Mouse (Mus musculus) cortical plate, adult 2 months (tissue): ENCODE measurements around the gene Arid2. TPM values are rescaled to one million over a fixed set of nuclear protein-coding genes. Genes with fewer than 3 reads are reported as not detected.

Source experiments
- H3K27ac ChIP-seq: fragments of 200-500 bp; 2 replicates; pipeline ENCODE4 v1.5.1; 2012; ENCODE audit warnings: low read length, control low read depth, inconsistent platforms; ENCODE audit not compliant: insufficient read depth
- H3K4me1 ChIP-seq: fragments of 200-500 bp; 2 replicates; pipeline ENCODE4 v1.6.1; 2011; ENCODE audit warnings: low read length; ENCODE audit not compliant: control insufficient read depth, insufficient read depth
- H3K4me3 ChIP-seq: fragments of 200-500 bp; 2 replicates; pipeline ENCODE4 v1.5.1; 2011; ENCODE audit warnings: mild to moderate bottlenecking, low read length, control low read depth; ENCODE audit not compliant: insufficient read depth
- CTCF ChIP-seq: fragments of 200-500 bp; IDR thresholded peaks from 2 replicates; pipeline ENCODE4 v1.5.1; 2011; ENCODE audit warnings: mild to moderate bottlenecking, control low read depth, low read length; ENCODE audit not compliant: insufficient read depth; ENCODE audit errors: extremely low read depth
- POLR2A ChIP-seq: fragments of 200-500 bp; IDR thresholded peaks from 2 replicates; pipeline ENCODE4 v1.6.1; 2011; ENCODE audit warnings: mild to moderate bottlenecking, low read length, control low read depth; ENCODE audit not compliant: insufficient read depth; ENCODE audit errors: extremely low read depth
- polyA plus RNA-seq: library from polyadenylated mRNA; depleted of rRNA; stranded (reverse); fragments of >200 nt; gene quantifications from 2 replicates; pipeline ENCODE4 v1.2.3, GENCODE M21; 2012

Arid2 gene
- polyA plus RNA-seq, 1 experiment: 13.3 TPM

DNA sequence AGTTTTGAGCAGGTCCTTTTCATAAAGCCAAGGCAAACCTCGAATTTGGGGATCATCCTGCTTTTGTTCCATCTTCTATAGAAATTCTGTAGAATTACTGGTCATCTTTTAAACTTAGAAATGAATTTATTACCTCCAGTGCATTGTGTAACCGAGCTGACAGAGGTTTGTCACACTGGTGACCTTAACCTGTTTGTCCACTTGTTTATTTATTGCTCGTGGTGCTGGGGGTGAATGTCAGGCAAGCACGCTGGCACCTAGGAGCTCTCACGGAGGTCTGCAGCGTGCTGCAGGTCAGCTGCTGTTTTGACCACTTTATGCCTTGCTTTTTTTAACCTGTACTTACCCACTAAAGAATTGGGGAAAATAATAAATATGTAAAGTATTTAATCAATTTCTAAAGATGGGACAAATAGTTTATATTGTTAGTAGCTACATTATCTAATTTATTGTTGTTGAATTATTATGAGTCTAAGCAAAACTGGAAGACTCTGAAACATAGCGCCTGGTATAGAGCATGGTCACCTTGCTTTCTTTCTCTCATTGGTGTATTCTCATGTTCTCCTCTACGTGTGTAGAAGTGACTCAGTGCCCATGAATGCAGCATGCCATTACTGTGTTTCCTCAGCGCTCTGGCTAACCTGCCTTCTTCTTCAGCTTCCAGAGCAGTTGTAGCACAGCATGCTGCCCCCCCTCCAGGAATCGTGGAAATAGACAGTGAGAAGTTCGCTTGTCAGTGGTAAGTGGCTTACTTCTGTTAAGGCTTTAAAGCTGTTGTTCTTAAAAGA lies 79.1 kb downstream of the Arid2 start:
- TF ChIP-seq CTCF (no peak), POLR2A (no peak)
- no peak overlapping the region for H3K27ac ChIP-seq
- no peak overlapping the region for H3K4me3 ChIP-seq

DNA sequence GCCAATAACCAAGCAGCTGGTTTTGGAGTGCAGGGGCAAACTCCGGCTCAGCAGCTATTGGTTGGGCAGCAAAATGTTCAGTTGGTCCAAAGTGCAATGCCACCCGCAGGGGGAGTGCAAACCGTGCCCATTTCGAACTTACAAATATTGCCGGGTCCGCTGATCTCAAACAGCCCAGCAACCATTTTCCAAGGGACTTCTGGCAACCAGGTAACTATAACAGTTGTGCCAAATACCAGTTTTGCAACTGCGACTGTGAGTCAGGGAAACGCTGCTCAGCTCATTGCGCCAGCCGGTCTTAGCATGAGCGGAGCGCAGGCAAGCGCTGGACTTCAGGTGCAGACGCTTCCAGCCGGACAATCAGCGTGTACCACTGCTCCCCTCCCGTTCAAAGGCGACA lies 84.0 kb downstream of the Arid2 start:
- TF ChIP-seq POLR2A: no peak
- TF ChIP-seq CTCF: no peak
- Histone ChIP-seq H3K4me3 (no peak overlapping the region), H3K4me1 (no peaks in the 10 kb centered on the region), H3K27ac (no peak overlapping the region)

More for the DNA sequence above, 79.1 kb downstream of the Arid2 start:
- H3K4me1 ChIP-seq: no peaks in the 10 kb centered on the region

DNA sequence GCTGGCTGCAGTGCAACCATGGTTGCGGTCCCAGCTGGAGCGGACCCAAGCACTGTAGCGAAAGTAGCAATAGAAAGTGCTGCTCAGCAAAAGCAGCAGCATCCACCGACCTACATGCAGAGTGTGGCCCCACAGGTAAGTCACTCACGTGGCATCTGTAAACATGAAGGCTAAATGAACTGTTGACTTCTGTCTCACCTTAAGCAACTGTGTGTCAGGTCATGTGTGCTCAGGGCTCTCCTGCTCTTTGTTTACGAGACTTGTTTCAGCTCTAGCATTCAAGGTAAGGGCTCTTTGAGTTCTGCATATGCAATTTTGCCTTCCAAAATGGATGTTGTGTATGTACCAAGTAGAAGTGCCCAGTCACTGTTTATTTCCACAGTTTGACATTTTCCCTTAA lies 85.3 kb downstream of the Arid2 start:
- TF ChIP-seq POLR2A (no peak), CTCF (no peak)
- H3K4me3 ChIP-seq: no peak overlapping the region
- H3K4me1 ChIP-seq: no peaks in the 10 kb centered on the region
- H3K27ac ChIP-seq: no peak overlapping the region

DNA sequence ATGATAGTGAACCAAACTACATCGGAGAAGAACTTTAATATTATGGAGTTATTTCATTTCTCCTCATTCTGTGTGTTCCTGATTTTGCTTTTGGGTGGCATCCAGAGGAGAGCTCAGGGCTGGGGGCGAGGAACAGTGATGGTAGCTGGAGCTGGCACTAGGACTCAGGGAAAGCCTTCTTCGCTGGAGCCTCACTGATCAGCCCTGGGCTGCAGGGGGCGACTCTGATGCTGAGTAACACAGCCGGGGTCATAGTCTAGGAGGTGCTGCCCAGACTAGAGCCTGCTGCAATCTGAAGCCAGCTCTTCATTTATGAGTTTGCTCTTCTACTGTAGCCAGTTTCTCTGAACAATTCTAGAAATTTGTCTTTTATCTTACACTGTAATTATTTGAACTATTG lies 85.8 kb downstream of the Arid2 start:
- TF ChIP-seq POLR2A: no peak
- TF ChIP-seq CTCF: no peak
- Histone ChIP-seq H3K4me1 (no peaks in the 10 kb centered on the region), H3K27ac (no peak overlapping the region), H3K4me3 (no peak overlapping the region)

DNA sequence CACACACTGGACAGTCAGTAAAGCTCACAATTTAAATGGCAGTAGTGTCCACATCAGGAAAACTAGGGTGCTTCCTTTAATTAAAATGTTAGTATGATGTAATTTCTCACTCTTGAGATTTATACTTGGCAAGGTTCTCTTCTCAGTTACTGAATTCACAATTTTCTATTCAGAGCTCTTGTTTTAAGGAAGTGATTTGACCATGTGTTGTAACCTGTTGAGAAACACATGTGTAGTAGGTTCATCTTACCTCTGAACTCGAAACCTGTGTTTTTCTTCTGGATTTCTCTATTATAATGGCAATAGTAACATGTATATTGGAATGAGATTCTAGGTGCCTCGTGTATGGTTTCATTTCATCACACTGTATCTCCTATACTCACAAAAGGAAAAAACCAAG lies 88.9 kb downstream of the Arid2 start:
- H3K4me3 ChIP-seq: no peak overlapping the region
- no peak overlapping the region for H3K27ac ChIP-seq
- H3K4me1 ChIP-seq: no peaks in the 10 kb centered on the region
- TF ChIP-seq CTCF: no peak
- TF ChIP-seq POLR2A: no peak

DNA sequence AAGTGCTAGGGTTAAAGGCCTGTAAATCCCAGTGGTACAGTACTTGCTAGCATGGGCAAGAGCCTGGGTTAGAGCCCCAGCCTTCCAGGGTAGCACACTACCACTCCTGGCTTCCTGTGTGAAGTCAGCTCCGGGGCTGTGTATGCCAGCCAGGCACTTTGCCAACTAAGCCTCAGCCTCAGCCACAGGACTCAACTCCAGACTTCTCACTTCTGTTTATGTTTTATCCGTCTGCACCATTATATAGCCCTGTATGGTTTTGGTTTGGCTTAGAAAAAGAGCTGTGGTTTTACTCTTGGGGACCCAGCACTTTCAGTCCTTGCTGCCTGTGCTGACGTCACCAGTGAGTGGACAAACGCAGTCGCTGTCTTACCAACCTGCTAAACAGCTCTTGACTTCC lies 89.9 kb downstream of the Arid2 start:
- Histone ChIP-seq H3K4me3 (no peak overlapping the region), H3K4me1 (no peaks in the 10 kb centered on the region), H3K27ac (no peak overlapping the region)
- TF ChIP-seq POLR2A (no peak), CTCF (no peak)

DNA sequence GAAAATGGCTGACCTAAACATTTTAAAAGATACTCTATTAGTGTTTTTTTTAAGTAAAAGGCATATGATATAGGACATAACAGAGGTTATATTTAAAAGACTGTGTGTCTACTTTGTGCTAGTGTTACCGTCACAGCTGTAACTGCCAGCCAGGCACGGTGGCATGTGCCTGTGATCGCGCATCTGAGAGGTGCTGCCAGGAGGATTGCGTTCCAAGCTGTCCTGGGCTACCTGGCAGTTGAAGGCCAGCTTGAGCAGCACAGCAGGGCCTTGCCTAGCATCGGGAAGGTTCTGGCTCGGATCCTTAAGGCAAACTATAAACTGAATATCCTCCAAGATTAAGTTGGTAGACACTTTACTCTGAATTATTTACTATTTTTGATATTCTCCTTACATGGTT lies 90.4 kb downstream of the Arid2 start:
- H3K27ac ChIP-seq: no peak overlapping the region
- H3K4me3 ChIP-seq: no peak overlapping the region
- TF ChIP-seq CTCF: no peak
- no peak for TF ChIP-seq POLR2A
- H3K4me1 ChIP-seq: no peaks in the 10 kb centered on the region

DNA sequence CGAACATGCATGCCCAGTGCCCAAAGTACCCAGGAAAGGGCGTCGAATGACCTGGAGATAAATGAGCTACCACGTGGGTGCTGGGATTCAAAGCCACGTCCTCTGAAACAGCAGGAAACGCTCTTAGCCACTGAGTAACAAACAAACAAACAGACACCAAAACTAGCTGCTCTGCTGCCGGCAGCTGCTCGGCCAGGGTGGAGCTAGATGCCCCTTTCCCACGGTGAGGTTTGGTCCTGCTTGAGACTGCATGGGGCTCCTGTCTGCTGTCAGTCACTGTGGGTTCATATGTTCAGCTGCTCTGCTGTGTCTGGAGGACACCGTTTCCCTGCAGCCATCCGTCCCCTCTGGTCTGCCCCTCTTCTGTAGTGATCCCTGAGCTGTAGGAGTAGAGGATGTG lies 94.9 kb downstream of the Arid2 start:
- Histone ChIP-seq H3K27ac (no peak overlapping the region), H3K4me3 (no peak overlapping the region), H3K4me1 (no peaks in the 10 kb centered on the region)
- TF ChIP-seq POLR2A (no peak), CTCF (no peak)

DNA sequence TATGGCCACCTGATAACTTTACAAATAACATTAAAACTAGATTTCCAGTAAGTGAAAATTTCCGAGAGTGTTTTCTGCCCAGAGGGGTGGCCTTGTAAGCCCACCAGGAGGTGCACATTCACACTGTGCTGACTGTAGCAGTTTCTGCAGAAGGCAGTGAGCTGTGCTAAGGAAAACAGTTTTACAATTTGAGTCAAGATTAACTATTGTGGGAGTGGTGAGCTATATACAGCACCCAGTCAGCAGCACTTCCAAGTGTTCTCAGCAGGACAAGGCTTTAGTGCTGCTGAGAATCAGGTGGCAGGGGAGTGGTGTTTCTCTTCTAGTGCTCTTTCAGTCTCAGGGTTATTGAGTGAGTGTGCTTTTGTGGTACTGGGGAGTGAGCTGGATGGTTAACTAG lies 101.2 kb downstream of the Arid2 start:
- no peak for TF ChIP-seq CTCF
- no peak for TF ChIP-seq POLR2A
- H3K4me3 ChIP-seq: no peak overlapping the region
- H3K27ac ChIP-seq: no peak overlapping the region
- peaks cover 1% of the 10 kb centered on the region for H3K4me1 ChIP-seq

DNA sequence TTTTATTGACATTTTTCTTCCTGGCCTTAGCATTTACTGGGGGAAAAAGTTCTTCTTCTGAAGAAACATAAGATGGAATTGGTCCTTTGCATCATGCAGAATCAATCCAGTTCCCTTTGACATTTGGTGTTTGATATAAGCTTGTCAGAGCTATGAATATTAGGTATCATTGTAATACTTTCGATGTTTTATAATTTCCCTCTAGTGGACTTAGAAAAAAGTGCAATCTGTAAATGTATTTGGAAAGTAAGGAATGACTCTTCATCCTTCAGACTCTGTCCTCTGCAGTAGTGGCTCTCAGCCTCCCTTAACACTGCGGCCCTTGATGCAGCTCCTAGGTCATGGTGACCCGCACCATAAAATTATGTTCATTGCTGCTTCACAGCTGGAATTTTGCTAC lies 105.6 kb downstream of the Arid2 start:
- Histone ChIP-seq H3K27ac (no peak overlapping the region), H3K4me3 (no peak overlapping the region), H3K4me1 (peaks cover 3% of the 10 kb centered on the region)
- TF ChIP-seq POLR2A (no peak), CTCF (no peak)

DNA sequence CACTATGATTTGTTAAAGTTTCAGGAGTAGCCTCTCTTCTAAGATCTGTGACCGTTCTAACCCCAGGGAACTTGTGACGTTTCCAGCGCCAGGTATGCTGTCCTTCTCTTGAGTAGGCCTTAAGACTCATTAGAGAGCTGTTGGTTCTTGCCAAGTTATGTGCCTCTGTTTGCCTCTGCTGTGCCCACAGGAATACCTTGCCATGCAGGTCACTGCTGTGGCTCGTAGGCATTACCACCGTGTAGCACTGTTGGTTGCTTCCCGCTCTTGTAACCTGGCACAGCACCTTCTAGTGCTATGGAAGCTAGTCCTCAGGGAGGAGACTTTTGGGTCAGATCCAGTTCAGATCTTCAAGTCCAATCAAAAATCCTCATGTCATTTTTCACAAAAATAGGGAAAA lies 107.8 kb downstream of the Arid2 start:
- peaks cover 2% of the 10 kb centered on the region; the same call in 1 of the 2 replicates for H3K4me1 ChIP-seq
- no peak overlapping the region for H3K4me3 ChIP-seq
- TF ChIP-seq CTCF (no peak), POLR2A (no peak)
- no peak overlapping the region for H3K27ac ChIP-seq
